Mouse (Mus musculus) erythroblast, embryonic 14.5 days (primary cell): ENCODE results near the gene Atmin.

Experiments
- GATA1 ChIP-seq: IDR thresholded peaks from 2 replicates; pipeline ENCODE4 v1.6.1; 2012; ENCODE audit warnings: low read length, inconsistent platforms, mixed read lengths
- TAL1 ChIP-seq: IDR thresholded peaks from 3 replicates; pipeline ENCODE4 v1.6.1; 2012; ENCODE audit warnings: low read length, inconsistent platforms, mixed read lengths

- no peak for TF ChIP-seq TAL1
- TF ChIP-seq GATA1 = no peak
Measured at GRCm38 (mm10) chr8:116975606-116976005, 32.4 kb downstream of the Atmin start.
